Mouse (Mus musculus): ENCODE results near the gene Spag9. TPM values are rescaled to one million over a fixed set of nuclear protein-coding genes. Genes with fewer than 3 reads are reported as not detected.
A peak's percentile ranks its signal among the peaks of the same experiment; 100 is the strongest.

Spag9 gene
- polyA plus RNA-seq, 1 experiment from 2014 or later = 17.8 TPM

GRCm38 (mm10) chr11:94130118-94131095 lies 134.5 kb downstream of the Spag9 start:
- Histone ChIP-seq H3K36me3 (ENCODE audit: control insufficient read depth, insufficient read depth, low read length) (no peaks in the 10 kb centered on the region), H3K27ac (ENCODE audit: low read length) (no peak overlapping the region), H3K4me1 (ENCODE audit: control insufficient read depth, insufficient read depth, low read length) (peaks cover 18% of the 10 kb centered on the region), H3K4me3 (ENCODE audit: low read length) (no peak overlapping the region), H3K27me3 (replicated peaks; ENCODE audit: control insufficient read depth, insufficient read depth, low read length) (no peaks in the 10 kb centered on the region), H3K4me2 (ENCODE audit: low read depth, low read length) (no peak overlapping the region), H3K9ac (ENCODE audit: low read depth, low read length) (no peak overlapping the region), H3K9me3 (ENCODE audit: control insufficient read depth, low read length) (no peaks in the 10 kb centered on the region)
- ATAC-seq = no peak
- WGBS = 67% methylated on average over 4 of the region's 4 CpGs

GRCm38 (mm10) chr11:94133344-94133955 lies 137.6 kb downstream of the Spag9 start:
- H3K9ac ChIP-seq (ENCODE audit: low read depth, low read length) = peak overlapping the region; percentile 48
- WGBS = 17% methylated on average over 11 of the region's 11 CpGs
- H3K36me3 ChIP-seq (ENCODE audit: control insufficient read depth, insufficient read depth, low read length) = no peaks in the 10 kb centered on the region
- no peak overlapping the region for H3K4me3 ChIP-seq (ENCODE audit: low read length)
- peaks cover 37% of the 10 kb centered on the region for H3K4me1 ChIP-seq (ENCODE audit: control insufficient read depth, insufficient read depth, low read length)
- no peaks in the 10 kb centered on the region for H3K27me3 ChIP-seq (replicated peaks; ENCODE audit: control insufficient read depth, insufficient read depth, low read length)
- H3K4me2 ChIP-seq (ENCODE audit: low read depth, low read length) = peak overlapping the region; percentile 27; the same call in 1 of the 2 replicates
- H3K27ac ChIP-seq (ENCODE audit: low read length) = peak overlapping the region; percentile 87
- peak; percentile 73 for ATAC-seq
- no peaks in the 10 kb centered on the region for H3K9me3 ChIP-seq (ENCODE audit: control insufficient read depth, low read length)

DNA sequence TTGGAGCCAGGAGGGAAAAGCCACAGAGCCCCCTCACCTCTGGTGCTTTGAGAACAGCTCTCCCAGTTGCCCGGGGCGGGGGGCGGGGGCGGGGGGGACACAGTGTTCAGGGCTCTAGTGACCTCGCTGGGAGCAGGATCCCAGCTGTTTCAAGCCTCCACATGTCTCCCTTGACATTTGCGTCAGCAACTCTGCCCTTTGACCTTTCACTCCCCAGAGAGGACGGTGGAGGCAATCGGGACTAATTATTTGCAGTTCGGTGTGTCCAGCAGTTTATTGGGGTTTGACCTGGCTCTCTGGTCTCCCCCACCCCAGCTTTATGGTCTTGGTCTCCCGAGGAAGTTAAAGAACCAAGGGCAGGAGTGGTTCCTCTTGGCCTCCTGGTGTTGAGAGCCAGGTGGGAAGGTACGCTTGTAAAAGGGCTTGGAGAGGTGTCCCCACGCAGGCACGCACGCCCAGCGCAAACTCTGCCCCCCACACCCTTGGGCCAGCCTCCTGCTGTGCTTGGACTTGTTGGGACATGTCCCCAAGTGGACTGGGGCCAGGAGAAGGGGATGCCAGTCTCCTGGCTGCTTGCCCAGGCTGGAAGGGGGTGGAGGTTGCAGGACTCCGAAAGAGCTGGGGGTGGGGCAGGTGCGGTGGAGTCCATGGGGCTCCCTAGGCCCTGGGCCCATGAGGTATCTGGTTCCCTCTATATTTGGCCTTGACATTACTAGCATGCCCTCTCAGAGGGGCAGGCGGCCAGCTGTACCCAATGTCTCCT lies 138.4 kb downstream of the Spag9 start:
- peak overlapping the region; percentile 48 for H3K9ac ChIP-seq (ENCODE audit: low read depth, low read length)
- H3K4me3 ChIP-seq (ENCODE audit: low read length) = no peak overlapping the region
- peaks cover 40% of the 10 kb centered on the region for H3K4me1 ChIP-seq (ENCODE audit: control insufficient read depth, insufficient read depth, low read length)
- no peaks in the 10 kb centered on the region for H3K9me3 ChIP-seq (ENCODE audit: control insufficient read depth, low read length)
- peak overlapping the region; percentile 87 for H3K27ac ChIP-seq (ENCODE audit: low read length)
- ATAC-seq = peak; percentile 53
- H3K27me3 ChIP-seq (replicated peaks; ENCODE audit: control insufficient read depth, insufficient read depth, low read length) = no peaks in the 10 kb centered on the region
- H3K36me3 ChIP-seq (ENCODE audit: control insufficient read depth, insufficient read depth, low read length) = no peaks in the 10 kb centered on the region
- H3K4me2 ChIP-seq (ENCODE audit: low read depth, low read length) = peak overlapping the region; percentile 27; the same call in 1 of the 2 replicates
- WGBS = 34% methylated on average over 18 of the region's 18 CpGs

DNA sequence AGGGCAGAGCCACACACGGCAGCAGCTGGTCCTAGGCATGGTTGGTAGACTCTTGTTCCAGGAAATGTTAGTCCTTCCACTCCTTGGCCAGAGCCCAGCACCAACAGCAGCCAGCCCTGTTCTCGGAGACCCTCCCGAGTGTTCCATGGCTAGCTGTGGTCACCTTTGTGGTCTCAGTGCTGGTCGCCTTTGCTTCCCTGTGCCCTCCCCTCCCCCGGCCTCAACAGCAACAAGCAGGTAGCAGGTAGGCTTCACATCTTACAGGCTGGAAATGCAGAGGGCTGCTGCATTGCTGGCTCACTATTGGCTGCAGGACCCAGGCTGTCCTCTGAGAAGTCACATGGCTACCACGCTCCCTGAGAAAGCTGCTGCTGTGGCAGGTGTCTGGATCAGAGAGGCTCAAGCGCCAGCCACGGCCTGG lies 139.7 kb downstream of the Spag9 start:
- no peak for ATAC-seq
- WGBS = 71% methylated on average over 8 of the region's 8 CpGs
- no peak overlapping the region for H3K27ac ChIP-seq (ENCODE audit: low read length)

GRCm38 (mm10) chr11:94136656-94137055 lies 140.8 kb downstream of the Spag9 start:
- no peak for ATAC-seq
- Histone ChIP-seq H3K4me1 (ENCODE audit: control insufficient read depth, insufficient read depth, low read length) (peaks cover 40% of the 10 kb centered on the region), H3K27me3 (replicated peaks; ENCODE audit: control insufficient read depth, insufficient read depth, low read length) (no peaks in the 10 kb centered on the region), H3K27ac (ENCODE audit: low read length) (peak overlapping the region; percentile 28), H3K36me3 (ENCODE audit: control insufficient read depth, insufficient read depth, low read length) (no peaks in the 10 kb centered on the region), H3K9me3 (ENCODE audit: control insufficient read depth, low read length) (no peaks in the 10 kb centered on the region), H3K9ac (ENCODE audit: low read depth, low read length) (no peak overlapping the region), H3K4me3 (ENCODE audit: low read length) (no peak overlapping the region), H3K4me2 (ENCODE audit: low read depth, low read length) (no peak overlapping the region)
- WGBS = 67% methylated on average over 7 of the region's 7 CpGs

More for the DNA sequence above, 139.7 kb downstream of the Spag9 start:
- Histone ChIP-seq H3K9me3 (ENCODE audit: control insufficient read depth, low read length) (no peaks in the 10 kb centered on the region), H3K4me3 (ENCODE audit: low read length) (no peak overlapping the region), H3K27me3 (replicated peaks; ENCODE audit: control insufficient read depth, insufficient read depth, low read length) (no peaks in the 10 kb centered on the region), H3K36me3 (ENCODE audit: control insufficient read depth, insufficient read depth, low read length) (no peaks in the 10 kb centered on the region), H3K9ac (ENCODE audit: low read depth, low read length) (no peak overlapping the region), H3K4me1 (ENCODE audit: control insufficient read depth, insufficient read depth, low read length) (peaks cover 40% of the 10 kb centered on the region), H3K4me2 (ENCODE audit: low read depth, low read length) (no peak overlapping the region)

DNA sequence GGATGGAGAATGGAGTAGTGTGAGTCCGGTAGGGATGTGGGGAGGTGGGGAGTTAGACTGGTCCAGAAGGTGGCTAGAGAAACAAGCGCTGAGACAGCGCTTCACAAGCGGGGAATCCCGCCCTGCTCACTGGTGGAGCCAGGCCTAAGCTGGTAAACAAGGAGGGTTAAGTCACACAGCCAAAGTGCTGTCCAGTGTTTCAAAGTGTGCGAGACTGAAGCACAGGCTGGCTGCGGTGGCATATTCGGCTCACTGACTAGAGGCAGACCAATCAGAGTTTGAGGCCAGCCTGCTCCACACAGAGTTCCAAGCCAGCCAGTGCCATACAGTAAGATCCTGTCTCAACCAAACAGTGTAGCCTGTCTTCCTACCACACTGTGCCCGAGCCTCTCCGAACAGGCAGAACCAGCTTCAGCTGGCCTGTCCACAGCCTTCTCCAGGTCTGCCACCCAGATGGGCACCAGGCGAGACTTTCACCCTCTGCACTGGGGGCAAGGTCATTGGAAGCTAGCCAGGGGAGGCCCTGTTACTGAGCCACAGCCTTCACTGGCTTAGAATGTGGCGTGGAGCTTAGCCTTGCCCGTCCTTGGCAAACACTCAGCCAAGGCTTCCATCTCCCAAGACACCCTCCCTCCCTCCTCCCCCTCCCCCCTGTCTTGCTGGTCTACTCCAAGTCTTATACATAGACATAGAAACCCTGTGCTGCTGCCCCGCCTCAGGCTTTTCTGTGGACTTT lies 141.6 kb downstream of the Spag9 start:
- H3K36me3 ChIP-seq (ENCODE audit: control insufficient read depth, insufficient read depth, low read length) = no peaks in the 10 kb centered on the region
- peak overlapping the region; percentile 48 for H3K9ac ChIP-seq (ENCODE audit: low read depth, low read length)
- ATAC-seq = peak; percentile 49
- no peak overlapping the region for H3K4me2 ChIP-seq (ENCODE audit: low read depth, low read length)
- H3K27ac ChIP-seq (ENCODE audit: low read length) = peak overlapping the region; percentile 88
- no peaks in the 10 kb centered on the region for H3K9me3 ChIP-seq (ENCODE audit: control insufficient read depth, low read length)
- H3K27me3 ChIP-seq (replicated peaks; ENCODE audit: control insufficient read depth, insufficient read depth, low read length) = no peaks in the 10 kb centered on the region
- 66% methylated on average over 14 of the region's 14 CpGs for WGBS
- H3K4me1 ChIP-seq (ENCODE audit: control insufficient read depth, insufficient read depth, low read length) = peaks cover 40% of the 10 kb centered on the region
- no peak overlapping the region for H3K4me3 ChIP-seq (ENCODE audit: low read length)

DNA sequence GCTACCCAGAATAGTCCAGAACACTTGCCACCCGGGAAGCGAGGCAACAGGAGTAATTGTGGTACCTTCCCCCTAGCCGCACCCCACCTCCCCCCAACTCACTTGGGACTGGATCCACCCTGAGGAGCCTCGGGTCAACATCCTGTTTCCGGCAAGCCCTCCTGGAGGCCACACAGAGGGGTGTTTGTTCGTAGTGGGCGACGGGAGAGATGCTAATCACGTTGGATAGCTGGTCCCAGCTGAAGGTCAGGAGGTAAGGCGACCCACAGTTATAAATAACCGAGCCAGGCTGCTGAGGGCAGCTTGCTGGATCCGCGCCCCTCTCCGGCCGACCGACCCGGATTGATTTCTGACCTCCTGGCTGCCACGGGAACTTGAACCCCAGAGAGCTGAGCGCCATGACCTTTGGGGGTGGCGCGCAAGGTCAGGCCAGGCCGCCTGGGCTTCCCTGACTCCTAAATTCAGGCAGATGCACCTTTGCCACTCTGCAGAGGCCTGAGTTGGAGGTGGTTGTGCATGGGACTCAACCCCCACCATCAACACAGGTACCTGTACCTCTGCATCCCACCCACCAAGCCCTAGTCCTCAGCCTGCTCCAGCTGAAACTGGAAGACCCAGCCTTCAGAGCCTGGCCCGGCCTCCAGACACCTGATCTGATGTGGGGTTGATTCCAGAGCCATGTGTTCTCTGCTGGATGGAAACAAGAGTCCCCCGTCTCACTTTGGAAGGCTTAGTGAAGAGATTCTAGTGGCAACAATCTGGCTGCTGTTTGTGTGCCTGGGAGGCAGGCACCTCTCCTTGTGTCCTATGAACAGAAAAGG lies 142.7 kb downstream of the Spag9 start:
- H3K4me1 ChIP-seq (ENCODE audit: control insufficient read depth, insufficient read depth, low read length) = peaks cover 33% of the 10 kb centered on the region
- ATAC-seq = no peak
- WGBS = 35% methylated on average over 24 of the region's 24 CpGs

DNA sequence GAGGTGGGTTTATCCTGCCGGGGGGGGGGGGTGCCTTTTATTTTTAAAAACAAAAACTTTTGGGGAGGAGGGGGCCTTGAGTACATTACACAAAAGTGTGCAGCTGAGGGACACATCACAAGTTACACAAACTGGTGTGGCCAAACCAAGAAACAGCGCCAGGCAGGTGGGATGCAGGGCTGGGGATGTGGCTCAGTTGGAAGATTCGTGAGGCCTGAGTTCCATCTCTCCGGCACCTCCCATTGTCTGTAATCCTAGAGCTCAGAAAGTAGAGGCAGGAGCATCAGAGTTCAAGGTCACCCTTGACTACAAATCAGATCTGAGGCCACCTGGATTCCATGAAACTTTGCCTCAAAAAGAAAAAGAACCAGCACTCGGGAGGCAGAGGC lies 143.3 kb downstream of the Spag9 start:
- peaks cover 27% of the 10 kb centered on the region for H3K4me1 ChIP-seq (ENCODE audit: control insufficient read depth, insufficient read depth, low read length)
- no peaks in the 10 kb centered on the region for H3K36me3 ChIP-seq (ENCODE audit: control insufficient read depth, insufficient read depth, low read length)
- H3K4me2 ChIP-seq (ENCODE audit: low read depth, low read length) = no peak overlapping the region
- no peak overlapping the region for H3K9ac ChIP-seq (ENCODE audit: low read depth, low read length)
- H3K27ac ChIP-seq (ENCODE audit: low read length) = no peak overlapping the region
- H3K9me3 ChIP-seq (ENCODE audit: control insufficient read depth, low read length) = no peaks in the 10 kb centered on the region
- ATAC-seq = no peak
- no peak overlapping the region for H3K4me3 ChIP-seq (ENCODE audit: low read length)
- 90% methylated on average over 5 of the region's 5 CpGs for WGBS
- no peaks in the 10 kb centered on the region for H3K27me3 ChIP-seq (replicated peaks; ENCODE audit: control insufficient read depth, insufficient read depth, low read length)

More for the DNA sequence above, 142.7 kb downstream of the Spag9 start:
- peak overlapping the region; percentile 88 for H3K27ac ChIP-seq (ENCODE audit: low read length)
- H3K4me2 ChIP-seq (ENCODE audit: low read depth, low read length) = 0 out of 2 replicates have a peak overlapping the region, but pooled peaks have one; percentile 6
- no peaks in the 10 kb centered on the region for H3K27me3 ChIP-seq (replicated peaks; ENCODE audit: control insufficient read depth, insufficient read depth, low read length)
- H3K9me3 ChIP-seq (ENCODE audit: control insufficient read depth, low read length) = no peaks in the 10 kb centered on the region
- H3K36me3 ChIP-seq (ENCODE audit: control insufficient read depth, insufficient read depth, low read length) = no peaks in the 10 kb centered on the region
- H3K4me3 ChIP-seq (ENCODE audit: low read length) = no peak overlapping the region
- peak overlapping the region; percentile 48; the same call in 1 of the 2 replicates for H3K9ac ChIP-seq (ENCODE audit: low read depth, low read length)
